ENCODE assay signal across 8 mouse cellular contexts in genomic region chr10:128803361-128803760, GRCm38 (mm10). TPM values are rescaled to one million over a fixed set of nuclear protein-coding genes. Genes with fewer than 3 reads are reported as not detected.
A peak's percentile ranks its signal among the peaks of the same experiment; 100 is the strongest.
DNase-seq lines count a peak whose midpoint lies in the region; ATAC-seq and TF ChIP-seq lines count a peak whose summit lies in the region.

No protein-coding gene starts in this region.

- no peak for TF ChIP-seq CTCF in kidney, adult 2 months (conservative IDR thresholded peaks at IDR 0.05; ENCODE audit: insufficient read depth, insufficient read length, low read depth, low read length)
- no peak for TF ChIP-seq CTCF in bone marrow macrophage, adult 2 months (IDR thresholded peaks at IDR 0.05; ENCODE audit: low read depth, low read length)

- peak overlapping the region; percentile 79 for H3K4me2 ChIP-seq in hindbrain, embryonic 15.5 days
- peak overlapping the region; percentile 89 for H3K4me2 ChIP-seq in midbrain, embryonic 15.5 days

- H3K4me3 ChIP-seq in kidney, adult 2 months (ENCODE audit: insufficient read depth, low read depth, low read length) = peak overlapping the region; percentile 86
- H3K4me3 ChIP-seq in bone marrow macrophage, adult 2 months (ENCODE audit: insufficient read depth, low read length) = peak overlapping the region; percentile 76
- peak overlapping the region; percentile 54 for H3K4me3 ChIP-seq in hindbrain, embryonic 15.5 days
- peak overlapping the region; percentile 96 for H3K4me3 ChIP-seq in midbrain, embryonic 15.5 days

- no peaks in the 10 kb centered on the region for H3K27me3 ChIP-seq in kidney, adult 2 months (replicated peaks; ENCODE audit: control insufficient read depth, insufficient read depth, low read length)
- H3K27me3 ChIP-seq in hindbrain, embryonic 15.5 days = no peaks in the 10 kb centered on the region
- H3K27me3 ChIP-seq in midbrain, embryonic 15.5 days (replicated peaks) = no peaks in the 10 kb centered on the region

- peak overlapping the region; percentile 73 for H3K9ac ChIP-seq in hindbrain, embryonic 15.5 days
- peak overlapping the region; percentile 82 for H3K9ac ChIP-seq in midbrain, embryonic 15.5 days

- no peak for DNase-seq in kidney, adult 2 months
- DNase-seq in kidney, adult 9 months = no peak
- no peak for DNase-seq in frontal cortex, adult 2 months (ENCODE audit: extremely low spot score in 1 of 2, low spot score in 1 of 2)

- no peaks in the 10 kb centered on the region for H3K9me3 ChIP-seq in hindbrain, embryonic 15.5 days
- no peaks in the 10 kb centered on the region for H3K9me3 ChIP-seq in midbrain, embryonic 15.5 days

- H3K27ac ChIP-seq in kidney, adult 2 months (ENCODE audit: insufficient read depth, low read depth, low read length) = peak overlapping the region; percentile 73
- H3K27ac ChIP-seq in bone marrow macrophage, adult 2 months (ENCODE audit: insufficient read depth, low read depth, low read length) = peak overlapping the region; percentile 36
- peak overlapping the region; percentile 91 for H3K27ac ChIP-seq in hindbrain, embryonic 15.5 days (replicated peaks)
- H3K27ac ChIP-seq in midbrain, embryonic 15.5 days = peak overlapping the region; percentile 97

- WGBS in kidney, adult 2 months = 24% methylated on average over 6 of the region's 6 CpGs
- 22% methylated on average over 6 of the region's 6 CpGs for WGBS in hindbrain, embryonic 15.5 days
- 14% methylated on average over 6 of the region's 6 CpGs for WGBS in midbrain, embryonic 15.5 days

- TF ChIP-seq POLR2A in kidney, adult 2 months (IDR thresholded peaks at IDR 0.05; ENCODE audit: low read depth, low read length) = no peak
- TF ChIP-seq POLR2A in bone marrow macrophage, adult 2 months (IDR thresholded peaks at IDR 0.05; ENCODE audit: borderline replicate concordance, low read depth, low read length) = no peak

- ATAC-seq in hindbrain, embryonic 15.5 days (ENCODE audit: low FRiP score, low read depth) = no peak
- ATAC-seq in midbrain, embryonic 15.5 days (replicated peaks) = no peak
- no peak for ATAC-seq in activated CD4-positive, CD25-positive, alpha-beta regulatory T cell, adult 4 months
- ATAC-seq in monocyte, adult 5-6 weeks (replicated peaks; ENCODE audit: insufficient number of reproducible peaks, low FRiP score, low TSS enrichment, poor library complexity, severe bottlenecking) = no peak

- H3K36me3 ChIP-seq in kidney, adult 2 months (ENCODE audit: control insufficient read depth, insufficient read depth, low read length) = no peaks in the 10 kb centered on the region
- 0 out of 2 replicates have a peak, but pooled peaks cover 4% of the 10 kb centered on the region for H3K36me3 ChIP-seq in hindbrain, embryonic 15.5 days
- no peaks in the 10 kb centered on the region for H3K36me3 ChIP-seq in midbrain, embryonic 15.5 days (replicated peaks)

- peaks cover 12% of the 10 kb centered on the region; the same call in 1 of the 2 replicates for H3K4me1 ChIP-seq in kidney, adult 2 months (ENCODE audit: control insufficient read depth, insufficient read depth, low read length)
- peaks cover 23% of the 10 kb centered on the region for H3K4me1 ChIP-seq in bone marrow macrophage, adult 2 months (ENCODE audit: control insufficient read depth, insufficient read depth, low read length)
- peaks cover 46% of the 10 kb centered on the region for H3K4me1 ChIP-seq in hindbrain, embryonic 15.5 days (replicated peaks)
- peaks cover 45% of the 10 kb centered on the region for H3K4me1 ChIP-seq in midbrain, embryonic 15.5 days

RNA-seq across cellular contexts. Expression of gene Dnajc14, which starts 0.5 kb away (rescaled TPM):
- 16.2 and 17.3 TPM in 2 replicates for polyA plus RNA-seq in kidney, adult 2 months (2012; rRNA removed)
- polyA plus RNA-seq in bone marrow macrophage, adult 2 months (2012; ENCODE audit: insufficient read depth, insufficient read length, missing spikeins) = 65.2 and 65.7 TPM in 2 replicates
- 50.5 and 51.9 TPM in 2 replicates for polyA plus RNA-seq in hindbrain, embryonic 15.5 days (2015; fragmentation: Nextera tagmentation; extraction: Ambion mirVana)
- 59.4 and 60.8 TPM in 2 replicates for polyA plus RNA-seq in midbrain, embryonic 15.5 days (2015; fragmentation: Nextera tagmentation; extraction: Ambion mirVana)
- 10 to 100 TPM; 54.4 to 68.5 TPM for polyA plus RNA-seq in activated CD4-positive, CD25-positive, alpha-beta regulatory T cell, adult 4 months (2017; shearing (Covaris generic))
- total RNA-seq in monocyte, adult 5-6 weeks (2017) = 73.0 to 91.5 TPM (median 73.5 TPM) in 3 replicates
- 24.2 and 25.3 TPM in 2 replicates for polyA plus RNA-seq in frontal cortex, adult 2 months (2012; rRNA removed)

RNA-seq across cellular contexts. Expression of gene Tmem198b, which starts 0.8 kb away (rescaled TPM):
- 10.0 and 11.8 TPM in 2 replicates for polyA plus RNA-seq in kidney, adult 2 months (2012; rRNA removed)
- 14.3 and 18.0 TPM in 2 replicates for polyA plus RNA-seq in bone marrow macrophage, adult 2 months (2012; ENCODE audit: insufficient read depth, insufficient read length, missing spikeins)
- 17.0 and 19.9 TPM in 2 replicates for polyA plus RNA-seq in hindbrain, embryonic 15.5 days (2015; fragmentation: Nextera tagmentation; extraction: Ambion mirVana)
- 16.0 and 17.6 TPM in 2 replicates for polyA plus RNA-seq in midbrain, embryonic 15.5 days (2015; fragmentation: Nextera tagmentation; extraction: Ambion mirVana)
- polyA plus RNA-seq in activated CD4-positive, CD25-positive, alpha-beta regulatory T cell, adult 4 months (2017; shearing (Covaris generic)) = 1 to 10 TPM; 3.3 to 3.4 TPM
- total RNA-seq in monocyte, adult 5-6 weeks (2017) = 1.1 to 2.5 TPM (median 2.0 TPM) in 3 replicates
- polyA plus RNA-seq in frontal cortex, adult 2 months (2012; rRNA removed) = 21.8 and 22.3 TPM in 2 replicates

RNA-seq across cellular contexts. Expression of gene Mmp19, which starts 12.7 kb away (rescaled TPM):
- polyA plus RNA-seq in kidney, adult 2 months (2012; rRNA removed) = 1.7 and 2.5 TPM in 2 replicates
- polyA plus RNA-seq in bone marrow macrophage, adult 2 months (2012; ENCODE audit: insufficient read depth, insufficient read length, missing spikeins) = 26.8 and 28.3 TPM in 2 replicates
- polyA plus RNA-seq in hindbrain, embryonic 15.5 days (2015; fragmentation: Nextera tagmentation; extraction: Ambion mirVana) = 0.73 and 0.98 TPM in 2 replicates
- 0.58 and 0.79 TPM in 2 replicates for polyA plus RNA-seq in midbrain, embryonic 15.5 days (2015; fragmentation: Nextera tagmentation; extraction: Ambion mirVana)
- polyA plus RNA-seq in activated CD4-positive, CD25-positive, alpha-beta regulatory T cell, adult 4 months (2017; shearing (Covaris generic)) = not detected
- total RNA-seq in monocyte, adult 5-6 weeks (2017) = 0.53 to 10.5 TPM (median 2.5 TPM) in 3 replicates
- 2.4 and 3.4 TPM in 2 replicates for polyA plus RNA-seq in frontal cortex, adult 2 months (2012; rRNA removed)

RNA-seq across cellular contexts. Expression of gene Sarnp, which starts 13.8 kb away (rescaled TPM):
- polyA plus RNA-seq in kidney, adult 2 months (2012; rRNA removed) = 5.6 and 13.7 TPM in 2 replicates
- polyA plus RNA-seq in bone marrow macrophage, adult 2 months (2012; ENCODE audit: insufficient read depth, insufficient read length, missing spikeins) = 62.2 and 81.9 TPM in 2 replicates
- 146 and 151 TPM in 2 replicates for polyA plus RNA-seq in hindbrain, embryonic 15.5 days (2015; fragmentation: Nextera tagmentation; extraction: Ambion mirVana)
- 145 and 155 TPM in 2 replicates for polyA plus RNA-seq in midbrain, embryonic 15.5 days (2015; fragmentation: Nextera tagmentation; extraction: Ambion mirVana)
- polyA plus RNA-seq in activated CD4-positive, CD25-positive, alpha-beta regulatory T cell, adult 4 months (2017; shearing (Covaris generic)) = 100 to 1,000 TPM; 192 to 229 TPM
- total RNA-seq in monocyte, adult 5-6 weeks (2017) = 151 to 244 TPM (median 182 TPM) in 3 replicates
- polyA plus RNA-seq in frontal cortex, adult 2 months (2012; rRNA removed) = 55.8 and 69.0 TPM in 2 replicates

RNA-seq across cellular contexts. Expression of gene Ormdl2, which starts 18.1 kb away (rescaled TPM):
- 82.9 and 92.1 TPM in 2 replicates for polyA plus RNA-seq in kidney, adult 2 months (2012; rRNA removed)
- polyA plus RNA-seq in bone marrow macrophage, adult 2 months (2012; ENCODE audit: insufficient read depth, insufficient read length, missing spikeins) = 78.1 and 83.5 TPM in 2 replicates
- 28.1 and 28.8 TPM in 2 replicates for polyA plus RNA-seq in hindbrain, embryonic 15.5 days (2015; fragmentation: Nextera tagmentation; extraction: Ambion mirVana)
- polyA plus RNA-seq in midbrain, embryonic 15.5 days (2015; fragmentation: Nextera tagmentation; extraction: Ambion mirVana) = 21.9 and 22.7 TPM in 2 replicates
- polyA plus RNA-seq in activated CD4-positive, CD25-positive, alpha-beta regulatory T cell, adult 4 months (2017; shearing (Covaris generic)) = 10 to 100 TPM; 75.6 to 87.1 TPM
- 72.1 to 86.7 TPM (median 76.6 TPM) in 3 replicates for total RNA-seq in monocyte, adult 5-6 weeks (2017)
- 15.3 and 17.3 TPM in 2 replicates for polyA plus RNA-seq in frontal cortex, adult 2 months (2012; rRNA removed)

Comparison
In these comparisons a context has a peak if more than half of its experiments do, and no peak if none do; other contexts are left out.
1. H3K27ac ChIP-seq: peak in every context shown above with its lines; median percentile 97 in midbrain, embryonic 15.5 days; 91 in hindbrain, embryonic 15.5 days; 73 in kidney, adult 2 months; 36 in bone marrow macrophage, adult 2 months.